Mouse (Mus musculus): Measurements from ENCODE around the gene Anks6.

The Anks6 gene

GRCm38 (mm10) chr4:47046974-47047373 lies 10.3 kb downstream of the Anks6 start:
- WGBS, result 85% methylated on average over 6 of the region's 6 CpGs

GRCm38 (mm10) chr4:47043866-47044265 lies 13.4 kb downstream of the Anks6 start:
- 74% methylated on average over 9 of the region's 9 CpGs for WGBS

DNA sequence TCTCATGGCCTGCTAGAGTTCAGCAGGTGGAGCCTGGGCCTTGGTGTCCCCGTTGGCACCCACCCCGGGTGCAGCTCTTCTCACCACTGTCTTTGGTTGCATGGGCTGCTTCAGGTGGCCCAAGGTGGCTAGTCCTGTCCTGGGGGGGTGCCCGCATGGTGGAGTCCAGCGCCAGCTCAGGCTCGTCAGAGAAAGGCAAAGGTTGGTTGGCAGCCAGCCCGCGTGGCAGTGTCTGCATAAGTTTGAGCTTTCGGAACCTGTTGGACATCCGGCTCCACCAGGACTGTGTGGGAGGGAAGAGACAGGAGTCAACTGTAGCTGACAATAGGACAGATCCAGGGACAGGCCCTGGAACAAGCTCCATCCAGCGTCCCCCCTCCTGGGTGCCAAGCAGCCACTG lies 17.6 kb downstream of the Anks6 start:
- WGBS, result 84% methylated on average over 10 of the region's 10 CpGs

- 12% methylated on average over 5 of the region's 5 CpGs for WGBS
These were observed 19.9 kb downstream of the Anks6 start for GRCm38 (mm10) chr4:47037321-47037657.

DNA sequence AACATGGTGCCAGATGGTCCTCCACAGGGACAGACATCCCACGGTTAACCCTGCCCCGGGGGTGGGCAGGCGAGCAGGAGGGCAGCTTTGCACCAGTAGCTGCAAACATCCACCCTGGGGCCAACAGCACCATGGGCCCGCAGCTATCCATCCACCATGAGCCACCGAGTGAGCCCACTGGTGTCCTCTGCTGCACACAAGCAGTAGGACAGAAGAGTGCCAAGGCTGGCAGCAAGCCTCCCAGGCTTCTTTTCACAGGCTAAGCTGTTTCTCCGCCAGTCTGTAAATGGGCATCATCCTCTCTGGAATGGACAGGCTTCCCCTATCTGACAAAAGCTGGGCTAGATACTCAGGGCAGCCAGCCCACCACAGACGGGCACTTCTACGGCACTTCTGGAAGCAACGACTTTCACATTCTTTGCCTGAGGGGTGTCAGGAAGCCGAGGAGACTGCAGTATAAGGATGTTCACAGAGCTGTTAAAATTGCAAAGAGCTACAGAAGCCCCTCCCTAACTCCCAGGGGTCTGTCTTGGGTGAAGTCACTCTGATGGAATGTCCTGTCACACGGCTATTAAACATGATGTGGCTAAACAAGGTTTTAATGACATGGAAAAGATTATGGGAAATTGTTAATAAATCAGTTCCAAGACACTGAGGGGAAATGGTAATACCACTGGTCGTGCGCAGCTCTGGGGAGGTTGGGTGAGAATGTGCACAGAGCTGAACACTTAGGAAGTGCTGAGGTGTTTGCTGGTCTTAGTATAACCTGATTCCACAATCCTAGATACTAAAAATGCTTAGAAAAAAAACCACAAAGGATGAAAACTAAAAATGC lies 20.5 kb downstream of the Anks6 start:
- WGBS, result 44% methylated on average over 13 of the region's 13 CpGs

DNA sequence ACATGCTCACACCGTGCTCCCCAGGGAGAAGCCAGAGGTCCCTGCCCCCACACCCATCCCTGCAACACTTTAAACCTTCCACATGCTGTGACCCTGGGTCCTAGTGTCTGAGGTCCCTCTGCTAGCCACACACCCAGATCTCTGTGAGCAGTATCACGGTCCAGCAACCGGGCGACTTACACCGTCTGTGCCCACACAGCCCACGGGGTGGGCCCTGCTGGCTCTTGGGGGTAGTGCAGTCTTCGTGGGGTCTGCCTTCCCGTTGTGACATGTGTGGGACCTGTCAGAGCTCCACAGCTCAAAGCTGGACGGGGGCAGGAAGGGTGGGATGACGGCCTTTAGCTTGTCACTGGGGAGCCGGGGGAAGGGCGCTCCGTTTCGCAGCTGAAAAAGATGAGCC lies 21.7 kb downstream of the Anks6 start:
- 72% methylated on average over 14 of the region's 14 CpGs for WGBS

GRCm38 (mm10) chr4:47032171-47032570 lies 25.1 kb downstream of the Anks6 start:
- WGBS, result 69% methylated on average over 8 of the region's 8 CpGs

- WGBS, result 80% methylated on average over 5 of the region's 5 CpGs
These were observed 28.4 kb downstream of the Anks6 start for GRCm38 (mm10) chr4:47028791-47029190.

GRCm38 (mm10) chr4:47023949-47024348 lies 33.3 kb downstream of the Anks6 start:
- WGBS, result 59% methylated on average over 6 of the region's 6 CpGs

- WGBS, result 89% methylated on average over 10 of the region's 10 CpGs
These were observed 34.2 kb downstream of the Anks6 start for GRCm38 (mm10) chr4:47022804-47023603.

DNA sequence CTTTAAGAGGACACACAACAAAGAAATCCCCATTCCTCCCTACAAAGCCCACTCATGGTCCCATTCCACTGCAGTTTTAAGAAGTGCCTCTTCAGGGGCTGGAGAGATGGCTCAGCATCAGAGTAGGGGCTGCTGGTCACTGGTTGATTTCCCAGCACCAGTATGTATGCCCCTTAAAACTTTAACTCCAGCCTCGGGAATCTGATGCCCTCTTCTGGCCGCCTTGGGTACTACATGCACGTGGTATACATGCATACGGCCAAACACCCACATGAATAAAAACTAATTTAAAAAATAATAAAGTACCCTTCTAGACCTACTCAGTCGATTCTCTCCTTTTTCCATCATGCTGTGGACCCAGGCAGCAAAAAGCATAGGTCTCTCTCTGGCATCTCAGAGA lies 36.7 kb downstream of the Anks6 start:
- 21% methylated on average over 5 of the region's 5 CpGs for WGBS

DNA sequence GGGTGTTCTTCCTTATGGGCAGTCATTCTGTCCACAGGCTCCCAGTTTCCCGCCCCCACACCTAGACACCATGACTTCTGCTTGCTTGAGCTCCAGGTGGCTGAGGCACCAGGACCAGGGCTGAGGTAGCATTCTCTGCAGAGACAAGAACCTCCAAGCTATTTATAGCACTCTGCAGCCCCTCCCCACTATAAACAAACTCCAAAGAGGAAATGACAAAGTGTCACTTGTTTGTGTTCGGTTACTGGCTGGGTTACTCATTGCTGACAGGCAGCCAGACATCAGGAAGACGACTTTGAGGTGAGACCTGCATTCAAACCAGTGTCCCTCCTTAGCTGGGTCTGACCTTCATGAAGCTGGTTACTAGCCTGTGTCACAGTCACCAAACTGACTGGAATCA lies 42.1 kb downstream of the Anks6 start:
- WGBS, result 55% methylated on average over 3 of the region's 3 CpGs

DNA sequence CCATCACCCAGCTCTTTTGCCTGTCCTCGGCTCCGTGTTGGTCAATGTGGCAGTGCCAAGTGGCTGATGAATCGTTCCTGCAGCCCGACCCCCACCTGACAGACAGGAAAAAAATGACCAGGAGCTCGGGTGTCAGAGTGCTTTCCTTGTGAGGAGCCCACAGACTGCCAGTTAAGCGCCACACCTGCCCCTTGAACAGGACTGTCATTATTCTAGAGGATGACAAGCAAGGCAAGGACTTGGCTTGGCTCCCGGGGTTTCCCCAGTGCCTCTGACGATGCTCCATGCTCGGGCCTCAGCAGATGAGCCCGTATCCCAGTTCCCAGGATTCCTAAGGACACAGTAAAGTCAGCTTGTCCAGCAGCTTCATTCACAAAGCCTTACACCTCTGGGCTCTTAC lies 44.8 kb downstream of the Anks6 start:
- WGBS, result 39% methylated on average over 10 of the region's 10 CpGs

DNA sequence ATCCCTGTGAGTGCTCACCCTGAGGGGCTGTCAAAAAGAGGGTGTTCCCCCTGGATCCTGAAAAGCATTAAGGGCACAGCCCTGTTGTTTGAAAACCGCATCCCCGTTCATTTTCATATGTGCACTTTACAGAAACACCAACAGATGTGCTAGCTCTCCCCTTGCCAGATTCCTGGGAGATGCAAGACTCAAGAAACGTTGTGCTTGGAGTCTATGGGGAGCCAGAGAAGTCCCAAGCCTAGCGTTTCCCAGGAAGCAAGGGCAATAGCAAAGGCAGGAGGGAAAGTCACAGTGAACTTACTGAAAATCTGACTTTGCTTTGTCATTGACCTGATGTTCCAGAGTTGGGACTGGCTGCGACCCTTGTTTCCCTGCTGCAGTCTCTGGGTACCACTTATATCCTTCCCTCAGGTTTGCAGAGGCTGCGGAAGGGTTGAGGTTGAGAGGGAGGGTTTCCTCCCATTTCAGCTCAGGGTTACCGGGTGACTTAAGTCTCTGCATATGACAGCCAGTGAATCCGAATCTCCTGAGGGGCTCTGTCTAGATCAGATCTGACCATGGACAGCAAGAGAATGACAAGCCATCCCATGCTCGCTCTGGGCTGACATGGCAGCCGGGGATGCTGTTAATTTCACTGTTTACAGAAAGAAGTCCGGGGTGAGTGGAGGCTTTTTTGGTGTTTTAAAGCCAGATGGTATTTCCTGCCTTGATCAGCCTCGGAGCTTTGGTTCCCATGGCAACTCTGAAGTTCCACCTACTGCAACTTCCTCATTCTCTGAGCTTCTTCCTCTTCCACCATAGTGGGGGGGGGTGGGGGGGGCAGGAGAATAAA lies 46.6 kb downstream of the Anks6 start:
- WGBS, result 16% methylated on average over 12 of the region's 12 CpGs

GRCm38 (mm10) chr4:47000626-47001395 lies 56.4 kb downstream of the Anks6 start:
- WGBS, result 80% methylated on average over 8 of the region's 8 CpGs

- 59% methylated on average over 2 of the region's 2 CpGs for WGBS
These were observed 59.3 kb downstream of the Anks6 start for GRCm38 (mm10) chr4:46997969-46998368.

DNA sequence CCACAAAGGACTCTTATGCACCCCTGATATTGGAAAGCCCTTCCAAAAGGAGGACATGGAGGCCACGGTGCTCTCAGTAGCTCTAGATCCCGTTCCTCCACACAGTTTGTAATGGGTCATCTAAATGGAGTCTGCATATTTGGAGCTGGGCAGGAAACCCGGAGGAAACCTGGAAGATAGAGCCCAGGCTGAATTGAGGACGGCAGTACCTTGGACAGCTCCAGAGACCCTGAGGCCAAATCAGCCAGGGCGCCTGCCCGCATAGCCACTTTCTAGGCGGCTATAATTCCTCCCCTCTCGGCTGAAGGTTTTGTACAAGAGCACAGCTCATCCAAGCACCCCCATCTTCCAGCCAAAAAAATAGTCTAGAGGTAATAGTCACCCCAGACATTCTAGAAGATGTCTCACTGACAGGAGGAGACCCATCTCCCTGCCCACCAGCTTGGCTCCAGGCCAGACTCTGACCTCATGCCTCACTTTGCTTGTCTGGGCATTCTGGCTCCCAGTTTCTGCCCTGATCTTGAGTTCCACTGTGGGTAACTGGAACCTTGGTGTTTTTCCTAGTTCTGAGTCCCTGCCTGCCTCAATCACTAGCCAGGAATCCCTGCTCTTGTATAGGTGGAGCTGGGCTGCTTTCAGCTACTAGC lies 64.3 kb downstream of the Anks6 start:
- 31% methylated on average over 8 of the region's 8 CpGs for WGBS

GRCm38 (mm10) chr4:46991959-46992316 lies 65.3 kb downstream of the Anks6 start:
- 1% methylated on average over 31 of the region's 31 CpGs for WGBS

DNA sequence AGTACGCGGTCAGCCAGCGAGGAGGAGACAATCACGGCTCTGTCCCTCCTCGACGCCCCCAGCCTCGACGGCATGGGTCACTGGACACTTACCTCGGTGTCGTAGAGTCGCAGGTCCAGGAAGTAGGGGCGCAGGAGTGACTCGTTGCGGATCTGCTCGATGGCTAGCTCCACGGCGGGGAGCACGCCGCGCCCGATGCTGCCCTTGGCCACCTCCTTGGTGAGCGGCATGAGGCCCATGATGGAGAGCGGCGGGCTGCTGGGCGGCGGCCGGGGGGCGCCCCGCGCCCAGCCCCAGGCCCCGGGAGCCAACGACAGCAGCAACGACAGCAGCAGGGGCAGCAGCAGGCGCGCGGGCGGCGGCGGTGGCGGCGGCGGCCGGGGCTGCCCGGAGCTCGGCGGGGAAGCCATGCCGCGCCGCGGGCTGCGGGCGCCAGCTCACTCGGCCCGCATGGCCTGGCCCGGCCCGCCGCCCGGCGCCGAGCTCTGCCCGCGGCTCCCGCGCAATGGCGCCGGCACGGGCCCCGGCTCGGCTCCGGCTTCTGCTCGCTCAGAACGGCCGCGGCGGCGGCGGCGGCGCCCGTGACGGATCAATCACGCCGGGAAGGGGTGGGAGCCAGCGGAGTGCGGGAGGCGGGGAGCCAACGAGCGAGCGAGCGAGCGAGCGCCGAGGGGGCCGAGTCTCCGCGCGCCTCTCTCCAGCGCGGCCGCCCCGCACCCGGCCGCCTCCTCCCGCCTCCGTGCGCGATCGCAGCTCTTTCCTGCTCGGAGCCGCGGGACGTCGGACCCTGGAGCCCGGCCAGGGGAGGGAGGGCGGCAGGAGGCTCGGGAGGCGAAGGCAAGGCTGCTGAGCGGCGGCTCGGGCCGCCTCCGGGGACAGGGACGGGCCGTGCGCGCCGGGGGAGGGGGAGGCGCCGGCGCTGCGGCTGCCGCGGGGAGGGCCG lies 65.9 kb downstream of the Anks6 start, which contains the start of gene Gabbr2:
Gabbr2 (minus strand) TSS at position 858 of the 943 bp plus-strand sequence.
- WGBS, result 3% methylated on average over 116 of the region's 134 CpGs
